ENCODE assay signal across 26 mouse cellular contexts in the genomic region with DNA sequence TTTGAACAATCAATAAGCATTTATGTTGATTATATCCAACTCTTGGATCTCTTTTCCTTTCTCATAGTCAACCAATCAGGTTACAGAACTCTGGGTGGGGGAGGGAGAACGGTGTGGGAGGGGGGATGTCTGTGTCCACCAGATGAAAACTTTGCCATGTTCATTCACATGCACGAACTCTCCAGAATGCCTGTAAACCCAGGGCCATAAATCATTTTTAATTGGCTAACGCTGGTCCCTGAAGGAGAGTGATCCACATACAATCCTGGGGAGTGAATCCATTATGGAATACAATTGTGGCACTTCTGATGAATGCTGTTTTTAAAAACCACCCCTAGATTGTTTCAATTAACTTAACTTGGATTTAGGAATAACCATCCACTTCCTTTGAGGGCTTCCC.
A peak's percentile ranks its signal among the peaks of the same experiment; 100 is the strongest.
DNase-seq lines count a peak whose midpoint lies in the region; ATAC-seq and TF ChIP-seq lines count a peak whose summit lies in the region.
"Had no signal": no experiment of that assay in that cellular context is flagged by ENCODE, and none has a peak within 500 bp of the region (broad histone marks: within the 10 kb centered on the region; RNA-seq: fewer than 3 reads in every experiment).

No protein-coding gene starts in this region.

- ATAC-seq in kidney, postnatal 0 days (replicated peaks; ENCODE audit: low FRiP score, low read depth) = no peak
- no peak for ATAC-seq in kidney, embryonic 16.5 days (ENCODE audit: low FRiP score, low TSS enrichment)
- ATAC-seq in midbrain, embryonic 14.5 days (ENCODE audit: low FRiP score, low TSS enrichment) = no peak
- ATAC-seq: activated CD4-positive, CD25-positive, alpha-beta regulatory T cell, adult 4 months; CD4-positive, CD25-positive, alpha-beta regulatory T cell, adult 4 months; forebrain, embryonic 13.5 days; forebrain, embryonic 15.5 days; Patski had no signal

- H3K4me1 ChIP-seq in kidney, postnatal 0 days (replicated peaks; ENCODE audit: insufficient read depth, low read length) = 0 out of 2 replicates have a peak, but pooled peaks cover 3% of the 10 kb centered on the region
- H3K4me1 ChIP-seq in kidney, embryonic 16.5 days (ENCODE audit: insufficient read depth, low read length) = peaks cover 15% of the 10 kb centered on the region
- H3K4me1 ChIP-seq in midbrain, embryonic 14.5 days (ENCODE audit: control insufficient read depth, insufficient read depth, low read length) = no peaks in the 10 kb centered on the region
- H3K4me1 ChIP-seq: forebrain, embryonic 13.5 days; forebrain, embryonic 15.5 days had no signal

- no peak for TF ChIP-seq CTCF in kidney, postnatal 0 days (IDR thresholded peaks at IDR 0.05; ENCODE audit: low read depth)

- H3K27ac ChIP-seq in kidney, postnatal 0 days = no peak overlapping the region
- no peak overlapping the region for H3K27ac ChIP-seq in kidney, embryonic 16.5 days (ENCODE audit: low read length)
- H3K27ac ChIP-seq in midbrain, embryonic 14.5 days (replicated peaks; ENCODE audit: low read depth, low read length) = no peak overlapping the region
- H3K27ac ChIP-seq: embryonic facial prominence, embryonic 10.5 days; embryonic facial prominence, embryonic 12.5 days; forebrain, embryonic 13.5 days; forebrain, embryonic 15.5 days had no signal

- 16% methylated on average over 3 of the region's 3 CpGs for WGBS in kidney, postnatal 0 days
- 28% methylated on average over 3 of the region's 3 CpGs for WGBS in kidney, embryonic 16.5 days
- 93% methylated on average over 3 of the region's 3 CpGs for WGBS in midbrain, embryonic 14.5 days

- H3K27me3 ChIP-seq in kidney, postnatal 0 days (ENCODE audit: insufficient read depth, low read length) = no peaks in the 10 kb centered on the region
- H3K27me3 ChIP-seq in kidney, embryonic 16.5 days (ENCODE audit: insufficient read depth, low read length) = no peaks in the 10 kb centered on the region
- no peaks in the 10 kb centered on the region for H3K27me3 ChIP-seq in midbrain, embryonic 14.5 days (ENCODE audit: control insufficient read depth, insufficient read depth, low read length)
- H3K27me3 ChIP-seq: CH12.LX; embryonic facial prominence, embryonic 12.5 days; forebrain, embryonic 13.5 days; forebrain, embryonic 15.5 days; Patski had no signal

- H3K4me3 ChIP-seq in kidney, postnatal 0 days (replicated peaks; ENCODE audit: low read depth, low read length) = no peak overlapping the region
- no peak overlapping the region for H3K4me3 ChIP-seq in kidney, embryonic 16.5 days (ENCODE audit: low read length)
- no peak overlapping the region for H3K4me3 ChIP-seq in midbrain, embryonic 14.5 days (replicated peaks; ENCODE audit: low read depth, low read length)
- H3K4me3 ChIP-seq: embryonic facial prominence, embryonic 10.5 days; embryonic facial prominence, embryonic 12.5 days; forebrain, embryonic 13.5 days; forebrain, embryonic 15.5 days had no signal

- no peaks in the 10 kb centered on the region for H3K9me3 ChIP-seq in kidney, postnatal 0 days (replicated peaks; ENCODE audit: low read length)
- H3K9me3 ChIP-seq in kidney, embryonic 16.5 days (ENCODE audit: low read length) = no peaks in the 10 kb centered on the region
- no peaks in the 10 kb centered on the region for H3K9me3 ChIP-seq in midbrain, embryonic 14.5 days (ENCODE audit: control insufficient read depth, low read length)
- H3K9me3 ChIP-seq: embryonic facial prominence, embryonic 10.5 days; embryonic facial prominence, embryonic 12.5 days; forebrain, embryonic 13.5 days; forebrain, embryonic 15.5 days had no signal

- DNase-seq in embryo, embryonic 11 days = peak; percentile 47
- DNase-seq in embryo, embryonic 9.5 days (ENCODE audit: extremely low spot score) = no peak
- peak; percentile 15 for DNase-seq in kidney, postnatal 0 days (ENCODE audit: low spot score)
- peak; percentile 54 for DNase-seq in forelimb bud, embryonic 11.5 days (ENCODE audit: low read depth, low spot score)
- DNase-seq in mesoderm, embryonic 11.5 days (ENCODE audit: low read depth, low spot score) = peak; percentile 51
- no peak for DNase-seq in right cerebral cortex, adult 2 months (ENCODE audit: low spot score in 2 of 2)
- no peak for DNase-seq in midbrain, embryonic 14.5 days
- DNase-seq: adrenal gland, adult 8-10 months; adrenal gland, postnatal 14 days; adrenal gland, postnatal 36 days; B cell, adult 2 months; cerebellum, adult 11-12 months; cerebellum, adult 2 months; cerebellum, adult 9-10 months; cerebellum, postnatal 10 days; cerebellum, postnatal 25 days had no signal

- H3K9ac ChIP-seq in kidney, postnatal 0 days (ENCODE audit: low read depth, low read length) = no peak overlapping the region
- H3K9ac ChIP-seq in kidney, embryonic 16.5 days (replicated peaks; ENCODE audit: low read length) = no peak overlapping the region
- no peak overlapping the region for H3K9ac ChIP-seq in midbrain, embryonic 14.5 days (replicated peaks; ENCODE audit: low read length)
- H3K9ac ChIP-seq: embryonic facial prominence, embryonic 12.5 days; forebrain, embryonic 13.5 days; forebrain, embryonic 15.5 days had no signal

- H3K4me2 ChIP-seq in kidney, postnatal 0 days (ENCODE audit: low read length) = no peak overlapping the region
- no peak overlapping the region for H3K4me2 ChIP-seq in kidney, embryonic 16.5 days (replicated peaks; ENCODE audit: low read depth, low read length)
- H3K4me2 ChIP-seq in midbrain, embryonic 14.5 days (ENCODE audit: low read length) = no peak overlapping the region
- H3K4me2 ChIP-seq: embryonic facial prominence, embryonic 12.5 days; forebrain, embryonic 13.5 days; forebrain, embryonic 15.5 days had no signal

- H3K36me3 ChIP-seq in kidney, postnatal 0 days (ENCODE audit: insufficient read depth, low read length) = no peaks in the 10 kb centered on the region
- H3K36me3 ChIP-seq in kidney, embryonic 16.5 days (ENCODE audit: insufficient read depth, low read length) = no peaks in the 10 kb centered on the region
- H3K36me3 ChIP-seq in midbrain, embryonic 14.5 days (ENCODE audit: control insufficient read depth, insufficient read depth, low read length) = no peaks in the 10 kb centered on the region
- H3K36me3 ChIP-seq: embryonic facial prominence, embryonic 10.5 days; embryonic facial prominence, embryonic 12.5 days; forebrain, embryonic 15.5 days; G1E had no signal

Comparison
In these comparisons a context has a peak if more than half of its experiments do, and no peak if none do; other contexts are left out.
1. DNase-seq: peak in embryo, embryonic 11 days (single experiment), kidney, postnatal 0 days (single experiment), forelimb bud, embryonic 11.5 days (single experiment) and mesoderm, embryonic 11.5 days (single experiment); none in embryo, embryonic 9.5 days (single experiment), right cerebral cortex, adult 2 months (0 of 2) and midbrain, embryonic 14.5 days (single experiment).